Mouse (Mus musculus) stomach, postnatal 0 days (tissue): ENCODE results near the gene Rnf8.

Experiments used
- CTCF ChIP-seq: IDR thresholded peaks from 2 replicates; pipeline ENCODE4 v1.5.1; 2016; ENCODE audit warnings: antibody characterized with exemption, low read depth, mild to moderate bottlenecking, moderate library complexity
- EP300 ChIP-seq: optimal IDR thresholded peaks from 2 replicates; pipeline ENCODE3; 2016; ENCODE audit warnings: antibody characterized with exemption

DNA sequence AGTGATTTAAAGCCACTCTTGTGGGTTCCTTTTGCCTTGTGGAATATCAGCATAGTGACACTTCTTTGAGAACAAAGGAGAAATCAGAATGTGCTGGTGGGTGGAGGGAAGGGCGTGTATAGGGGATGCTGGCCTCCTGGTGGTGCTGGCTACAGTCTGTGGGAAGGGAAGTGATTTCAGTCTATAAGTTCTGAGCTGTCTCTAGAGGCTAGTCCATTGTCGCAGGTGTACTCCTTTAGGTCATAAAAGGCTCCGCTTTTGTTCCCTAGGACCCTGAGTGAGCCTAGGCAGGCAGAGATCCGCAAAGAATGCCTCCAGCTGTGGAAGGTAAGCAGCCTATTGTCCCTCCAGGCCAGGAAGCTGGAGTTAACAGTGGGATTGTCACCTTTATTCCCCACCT lies 79.9 kb downstream of the Rnf8 start:
- TF ChIP-seq CTCF (no peak), EP300 (no peak)
